Mouse (Mus musculus): ENCODE results near the gene Oxsm. TPM values are rescaled to one million over a fixed set of nuclear protein-coding genes. Genes with fewer than 3 reads are reported as not detected.

Gene Oxsm
- polyA plus RNA-seq (2014; fragmentation: Nextera tagmentation; extraction: Ambion mirVana) = 1.5 and 2.0 TPM in 2 replicates

DNA sequence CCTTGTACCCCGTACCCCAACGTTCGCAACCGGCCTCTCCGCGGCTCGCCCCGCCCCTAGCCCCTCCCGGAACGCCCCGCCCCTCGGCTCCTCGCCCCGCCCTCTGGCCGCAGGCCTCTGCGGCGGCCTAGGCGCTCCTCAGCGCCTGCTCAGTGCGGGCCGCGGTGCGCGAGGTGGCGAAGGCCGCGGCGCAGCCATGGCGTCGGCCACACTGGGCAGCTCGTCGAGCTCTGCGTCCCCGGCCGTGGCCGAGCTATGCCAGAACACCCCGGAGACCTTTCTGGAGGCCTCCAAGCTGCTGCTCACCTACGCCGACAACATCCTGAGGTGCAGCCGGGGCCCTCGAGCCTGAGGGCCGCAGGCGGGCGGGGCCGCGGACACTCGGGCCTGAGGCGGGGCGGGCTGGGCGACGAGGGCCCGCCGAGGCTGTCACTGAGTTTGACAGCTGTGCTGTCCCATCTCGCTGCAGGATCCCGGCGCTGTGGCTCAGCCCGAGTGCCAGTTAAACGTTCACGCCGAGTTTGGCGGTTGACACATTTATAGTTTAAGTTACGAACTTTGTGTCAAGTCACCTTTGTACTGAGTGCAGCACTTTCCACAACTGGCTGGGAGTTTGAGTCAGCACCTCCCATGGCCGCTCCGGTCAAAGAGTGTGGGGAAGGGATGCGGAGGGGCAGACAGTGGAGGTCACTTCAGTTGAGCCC, at the start of gene Oxsm, which contains the start of gene Ngly1:
TSS of gene Oxsm (minus strand) at position 638 of the 704 bp plus-strand sequence.
TSS of gene Ngly1 (plus strand) at position 110 of the 704 bp plus-strand sequence.
- WGBS = under 1% methylated on average over 65 of the region's 65 CpGs
- Histone ChIP-seq H3K27me3 (ENCODE audit: control insufficient read depth, insufficient read depth, low read length) (no peaks in the 10 kb centered on the region), H3K4me1 (replicated peaks; ENCODE audit: control insufficient read depth, insufficient read depth, low read length) (peaks cover 7% of the 10 kb centered on the region), H3K4me3 (replicated peaks; ENCODE audit: low read length) (peak within 1 kb of the TSS; percentile 69), H3K9ac (peak within 1 kb of the TSS; percentile 86), H3K27ac (peak within 1 kb of the TSS; percentile 78), H3K9me3 (ENCODE audit: control insufficient read depth, low read length) (no peaks in the 10 kb centered on the region), H3K36me3 (replicated peaks; ENCODE audit: control insufficient read depth, insufficient read depth) (no peaks in the 10 kb centered on the region), H3K4me2 (replicated peaks) (peak within 1 kb of the TSS; percentile 93)
- ATAC-seq (ENCODE audit: low FRiP score) = peak; percentile 99
- peak; percentile 80 for DNase-seq (ENCODE audit: low spot score)

GRCm38 (mm10) chr14:16296816-16297468, 47.3 kb upstream of the Oxsm start:
- no peak for ATAC-seq (ENCODE audit: low FRiP score)
- no peak overlapping the region; the same call in 1 of the 2 replicates for H3K27ac ChIP-seq
- no peaks in the 10 kb centered on the region for H3K27me3 ChIP-seq (ENCODE audit: control insufficient read depth, insufficient read depth, low read length)
- DNase-seq (ENCODE audit: low spot score) = no peak
- 58% methylated on average over 2 of the region's 2 CpGs for WGBS
- no peak overlapping the region for H3K4me2 ChIP-seq (replicated peaks)
- no peak overlapping the region for H3K9ac ChIP-seq
- H3K36me3 ChIP-seq (replicated peaks; ENCODE audit: control insufficient read depth, insufficient read depth) = no peaks in the 10 kb centered on the region
- no peaks in the 10 kb centered on the region for H3K9me3 ChIP-seq (ENCODE audit: control insufficient read depth, low read length)
- no peaks in the 10 kb centered on the region for H3K4me1 ChIP-seq (replicated peaks; ENCODE audit: control insufficient read depth, insufficient read depth, low read length)
- H3K4me3 ChIP-seq (replicated peaks; ENCODE audit: low read length) = no peak overlapping the region

GRCm38 (mm10) chr14:16293921-16294320, 44.3 kb upstream of the Oxsm start:
- Histone ChIP-seq H3K4me3 (replicated peaks; ENCODE audit: low read length) (no peak overlapping the region), H3K9me3 (ENCODE audit: control insufficient read depth, low read length) (no peaks in the 10 kb centered on the region), H3K36me3 (replicated peaks; ENCODE audit: control insufficient read depth, insufficient read depth) (no peaks in the 10 kb centered on the region; the same call in 1 of the 2 replicates), H3K27me3 (ENCODE audit: control insufficient read depth, insufficient read depth, low read length) (no peaks in the 10 kb centered on the region), H3K9ac (no peak overlapping the region), H3K27ac (no peak overlapping the region), H3K4me2 (replicated peaks) (no peak overlapping the region), H3K4me1 (replicated peaks; ENCODE audit: control insufficient read depth, insufficient read depth, low read length) (no peaks in the 10 kb centered on the region)
- no peak for ATAC-seq (ENCODE audit: low FRiP score)
- no peak for DNase-seq (ENCODE audit: low spot score)
- 89% methylated on average over 1 of the region's 1 CpGs for WGBS

- DNase-seq (ENCODE audit: low spot score) (no peak), ATAC-seq (ENCODE audit: low FRiP score) (no peak)
- H3K4me3 ChIP-seq (replicated peaks; ENCODE audit: low read length) = no peak overlapping the region
- H3K4me1 ChIP-seq (replicated peaks; ENCODE audit: control insufficient read depth, insufficient read depth, low read length) = no peaks in the 10 kb centered on the region
- no peaks in the 10 kb centered on the region for H3K27me3 ChIP-seq (ENCODE audit: control insufficient read depth, insufficient read depth, low read length)
- H3K9me3 ChIP-seq (ENCODE audit: control insufficient read depth, low read length) = no peaks in the 10 kb centered on the region
- no peak overlapping the region for H3K9ac ChIP-seq
- H3K27ac ChIP-seq = no peak overlapping the region
- H3K36me3 ChIP-seq (replicated peaks; ENCODE audit: control insufficient read depth, insufficient read depth) = no peaks in the 10 kb centered on the region; the same call in 1 of the 2 replicates
- no peak overlapping the region for H3K4me2 ChIP-seq (replicated peaks)
Measured at GRCm38 (mm10) chr14:16293015-16293414, 43.4 kb upstream of the Oxsm start.

DNA sequence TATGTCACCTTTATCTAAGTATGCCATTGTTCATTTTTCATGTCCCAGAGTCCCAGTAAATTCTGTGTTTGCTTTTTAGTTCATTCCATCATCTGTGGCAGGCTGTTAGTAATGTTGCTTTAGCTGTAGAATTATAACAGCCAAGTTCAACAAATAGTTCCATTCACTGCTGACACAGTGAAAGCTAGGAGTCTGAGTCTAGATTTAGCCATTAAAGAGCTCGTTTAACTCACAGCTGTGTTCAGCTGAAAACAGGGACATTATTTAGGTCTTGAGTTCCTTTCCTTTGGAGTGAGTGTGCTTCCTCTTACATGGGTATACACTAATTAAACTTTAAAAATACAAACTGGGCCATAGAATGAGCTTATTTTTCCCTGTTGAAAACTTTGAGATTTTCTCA, 42.8 kb upstream of the Oxsm start:
- Histone ChIP-seq H3K36me3 (replicated peaks; ENCODE audit: control insufficient read depth, insufficient read depth) (no peaks in the 10 kb centered on the region; the same call in 1 of the 2 replicates), H3K27ac (no peak overlapping the region), H3K27me3 (ENCODE audit: control insufficient read depth, insufficient read depth, low read length) (no peaks in the 10 kb centered on the region), H3K9ac (no peak overlapping the region), H3K4me3 (replicated peaks; ENCODE audit: low read length) (no peak overlapping the region), H3K4me1 (replicated peaks; ENCODE audit: control insufficient read depth, insufficient read depth, low read length) (no peaks in the 10 kb centered on the region), H3K9me3 (ENCODE audit: control insufficient read depth, low read length) (no peaks in the 10 kb centered on the region), H3K4me2 (replicated peaks) (no peak overlapping the region)
- ATAC-seq (ENCODE audit: low FRiP score) (no peak), DNase-seq (ENCODE audit: low spot score) (no peak)
- WGBS = 59% methylated on average over 1 of the region's 1 CpGs

DNA sequence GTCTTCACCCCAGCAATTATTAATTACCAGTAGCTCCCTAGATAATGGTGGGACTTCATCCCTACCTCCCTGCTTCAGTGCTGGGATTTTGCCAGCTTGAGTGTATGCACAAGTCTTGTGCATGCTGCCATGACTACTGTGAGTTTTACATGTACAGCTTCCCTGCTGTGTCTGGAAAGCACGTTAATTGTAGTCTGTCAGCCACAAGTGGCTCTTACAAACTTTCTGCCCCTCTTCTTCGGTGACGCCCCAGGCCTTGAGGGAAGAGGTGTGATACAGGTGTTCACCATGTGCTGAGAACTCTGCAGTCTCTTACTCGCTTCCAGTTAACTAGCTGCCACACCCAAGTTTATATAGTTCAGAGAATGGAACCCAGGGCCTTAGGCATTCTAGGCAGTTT, 34.4 kb upstream of the Oxsm start:
- H3K9me3 ChIP-seq (ENCODE audit: control insufficient read depth, low read length) = no peaks in the 10 kb centered on the region
- H3K4me2 ChIP-seq (replicated peaks) = no peak overlapping the region
- WGBS = 81% methylated on average over 4 of the region's 4 CpGs
- H3K4me1 ChIP-seq (replicated peaks; ENCODE audit: control insufficient read depth, insufficient read depth, low read length) = no peaks in the 10 kb centered on the region
- H3K27me3 ChIP-seq (ENCODE audit: control insufficient read depth, insufficient read depth, low read length) = no peaks in the 10 kb centered on the region
- ATAC-seq (ENCODE audit: low FRiP score) = no peak
- DNase-seq (ENCODE audit: low spot score) = no peak
- H3K9ac ChIP-seq = no peak overlapping the region
- peaks cover 16% of the 10 kb centered on the region for H3K36me3 ChIP-seq (replicated peaks; ENCODE audit: control insufficient read depth, insufficient read depth)
- no peak overlapping the region for H3K27ac ChIP-seq
- no peak overlapping the region for H3K4me3 ChIP-seq (replicated peaks; ENCODE audit: low read length)

GRCm38 (mm10) chr14:16279196-16279595, 29.6 kb upstream of the Oxsm start:
- Histone ChIP-seq H3K27ac (no peak overlapping the region), H3K36me3 (replicated peaks; ENCODE audit: control insufficient read depth, insufficient read depth) (peaks cover 18% of the 10 kb centered on the region), H3K4me1 (replicated peaks; ENCODE audit: control insufficient read depth, insufficient read depth, low read length) (no peaks in the 10 kb centered on the region), H3K4me2 (replicated peaks) (no peak overlapping the region), H3K9ac (no peak overlapping the region), H3K9me3 (ENCODE audit: control insufficient read depth, low read length) (no peaks in the 10 kb centered on the region), H3K27me3 (ENCODE audit: control insufficient read depth, insufficient read depth, low read length) (no peaks in the 10 kb centered on the region), H3K4me3 (replicated peaks; ENCODE audit: low read length) (no peak overlapping the region)
- no peak for ATAC-seq (ENCODE audit: low FRiP score)
- 60% methylated on average over 4 of the region's 4 CpGs for WGBS
- no peak for DNase-seq (ENCODE audit: low spot score)

DNA sequence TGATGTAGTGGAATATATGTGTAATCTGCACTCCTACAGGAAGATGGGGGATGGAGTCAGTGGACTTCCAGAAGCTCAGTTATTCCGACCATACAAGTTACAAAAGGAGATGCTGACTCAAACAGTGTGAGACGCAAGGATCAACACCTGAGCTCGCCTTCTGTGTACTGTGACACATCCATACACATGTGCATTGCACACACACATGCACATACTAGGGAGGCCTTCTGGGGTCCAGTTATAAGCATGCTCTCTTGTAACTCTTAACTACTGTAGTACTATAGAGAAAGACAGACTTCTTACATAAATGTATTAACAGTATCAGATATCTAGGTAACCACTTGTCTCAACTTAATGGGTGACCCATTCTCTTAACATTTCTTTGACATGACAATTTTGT, 24.1 kb upstream of the Oxsm start:
- H3K27me3 ChIP-seq (ENCODE audit: control insufficient read depth, insufficient read depth, low read length) = no peaks in the 10 kb centered on the region
- ATAC-seq (ENCODE audit: low FRiP score) = no peak
- no peaks in the 10 kb centered on the region for H3K4me1 ChIP-seq (replicated peaks; ENCODE audit: control insufficient read depth, insufficient read depth, low read length)
- no peak overlapping the region for H3K9ac ChIP-seq
- no peak overlapping the region for H3K4me3 ChIP-seq (replicated peaks; ENCODE audit: low read length)
- no peak overlapping the region for H3K4me2 ChIP-seq (replicated peaks)
- DNase-seq (ENCODE audit: low spot score) = no peak
- WGBS = 93% methylated on average over 3 of the region's 3 CpGs
- H3K9me3 ChIP-seq (ENCODE audit: control insufficient read depth, low read length) = no peaks in the 10 kb centered on the region
- peaks cover 15% of the 10 kb centered on the region; the same call in 1 of the 2 replicates for H3K36me3 ChIP-seq (replicated peaks; ENCODE audit: control insufficient read depth, insufficient read depth)
- no peak overlapping the region for H3K27ac ChIP-seq

GRCm38 (mm10) chr14:16269776-16270175, 20.2 kb upstream of the Oxsm start:
- no peak overlapping the region for H3K9ac ChIP-seq
- no peaks in the 10 kb centered on the region for H3K27me3 ChIP-seq (ENCODE audit: control insufficient read depth, insufficient read depth, low read length)
- DNase-seq (ENCODE audit: low spot score) = no peak
- H3K9me3 ChIP-seq (ENCODE audit: control insufficient read depth, low read length) = no peaks in the 10 kb centered on the region
- H3K27ac ChIP-seq = no peak overlapping the region
- no peak for ATAC-seq (ENCODE audit: low FRiP score)
- no peak overlapping the region for H3K4me2 ChIP-seq (replicated peaks)
- peaks cover 15% of the 10 kb centered on the region; the same call in 1 of the 2 replicates for H3K36me3 ChIP-seq (replicated peaks; ENCODE audit: control insufficient read depth, insufficient read depth)
- H3K4me3 ChIP-seq (replicated peaks; ENCODE audit: low read length) = no peak overlapping the region
- no peaks in the 10 kb centered on the region for H3K4me1 ChIP-seq (replicated peaks; ENCODE audit: control insufficient read depth, insufficient read depth, low read length)
- WGBS = 94% methylated on average over 2 of the region's 2 CpGs
